Mouse (Mus musculus) G1E (cell line): Measurements from ENCODE around the gene Polk. TPM values are rescaled to one million over a fixed set of nuclear protein-coding genes. Genes with fewer than 3 reads are reported as not detected.

Experiments used
- ATAC-seq: 2 replicates; pipeline ENCODE4 v1.8.0; 2016; ENCODE audit warnings: mild to moderate bottlenecking; ENCODE audit not compliant: insufficient number of reproducible peaks, poor library complexity, low FRiP score, severe bottlenecking; ENCODE audit errors: extremely low read depth
- DNase-seq: peaks from one replicate; pipeline ENCODE4 v3.0.0; 2012; ENCODE audit warnings: low spot score
- H3K27me3 ChIP-seq: 2 replicates; pipeline ENCODE4 v1.6.1; 2012; ENCODE audit warnings: mild to moderate bottlenecking, low read length, inconsistent platforms; ENCODE audit not compliant: insufficient read depth
- H3K36me3 ChIP-seq: replicated peaks from 2 replicates; pipeline ENCODE3; 2012; ENCODE audit warnings: mild to moderate bottlenecking, inconsistent platforms
- H3K4me1 ChIP-seq: 2 replicates; pipeline ENCODE4 v1.6.1; 2012; ENCODE audit warnings: low read depth, low read length, inconsistent platforms, mixed read lengths; ENCODE audit not compliant: insufficient read depth
- H3K4me3 ChIP-seq: 2 replicates; pipeline ENCODE4 v1.5.1; 2012; ENCODE audit warnings: low read depth, mild to moderate bottlenecking, inconsistent platforms, low read length, moderate library complexity, mixed read lengths
- H3K9me3 ChIP-seq: replicated peaks from 2 replicates; pipeline ENCODE4 v1.6.1; 2012; ENCODE audit warnings: inconsistent platforms
- CTCF ChIP-seq: IDR thresholded peaks from 2 replicates; pipeline ENCODE4 v1.5.1; 2012; ENCODE audit warnings: low read depth, low read length, inconsistent platforms, mixed read lengths
- GATA1 ChIP-seq: IDR thresholded peaks from 2 replicates; pipeline ENCODE4 v1.6.1; 2012; ENCODE audit warnings: borderline replicate concordance, low read length, inconsistent platforms, mixed read lengths
- GATA2 ChIP-seq: IDR thresholded peaks from 2 replicates; pipeline ENCODE4 v1.6.1; 2012; ENCODE audit warnings: low read depth, low read length, inconsistent platforms, borderline replicate concordance
- POLR2AphosphoS5 ChIP-seq: IDR thresholded peaks from 2 replicates; pipeline ENCODE4 v1.6.1; 2012; ENCODE audit warnings: low read depth, low read length, inconsistent platforms; ENCODE audit not compliant: insufficient replicate concordance
- TAL1 ChIP-seq: conservative IDR thresholded peaks from 2 replicates; pipeline ENCODE4 v1.6.1; 2012; ENCODE audit warnings: low read depth, low read length, inconsistent platforms, mixed read lengths
- polyA plus RNA-seq: library from polyadenylated mRNA; stranded (reverse); fragments of >175 nt; gene quantifications from 2 replicates; pipeline ENCODE4 v1.2.3, GENCODE M21; 2012
- total RNA-seq, 2 experiments: library from RNA; stranded (forward) in 1 of 2; stranded (reverse) in 1 of 2; fragments of 200-1000 nt in 1 of 2; fragments of >200 nt in 1 of 2; fragmentation: Nextera tagmentation in 1 of 2; gene quantifications; 2 replicates each; pipeline ENCODE4 v1.2.3; 2014 to 2017

The Polk gene
- total and polyA plus RNA-seq, 3 experiments: 0.72 to 49.7 (median 25.6) TPM

DNA sequence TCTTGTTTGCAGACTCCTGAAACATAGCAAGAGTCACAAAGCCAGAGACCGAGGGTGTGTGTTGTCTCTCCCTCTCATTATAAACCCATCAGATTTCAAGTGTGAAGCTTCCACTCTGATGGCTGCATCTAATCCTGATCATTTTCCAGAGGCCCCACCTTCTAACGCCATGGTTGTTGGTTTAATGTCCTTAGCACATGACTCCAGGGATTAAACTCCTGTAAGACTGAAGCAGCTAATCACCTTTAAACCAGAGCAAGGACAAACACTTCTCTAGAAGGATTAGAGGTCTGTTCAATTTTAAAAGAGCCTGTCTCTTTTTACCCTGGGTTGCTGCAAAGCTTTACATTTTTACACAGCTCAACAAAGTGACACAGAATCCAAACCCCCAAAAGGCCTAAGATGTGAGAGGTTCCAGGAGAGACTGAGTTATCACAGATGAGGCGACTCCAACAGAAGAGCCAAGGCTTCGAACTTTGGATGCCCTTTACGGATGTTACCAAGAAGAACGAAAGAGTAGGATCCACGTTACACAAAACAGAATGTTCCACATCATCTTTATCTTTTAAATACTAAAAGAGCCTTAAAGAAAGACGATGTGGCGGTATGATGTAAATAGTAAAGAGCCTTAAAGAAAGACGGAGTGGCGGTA, 92.0 kb downstream of the Polk start:
- ATAC-seq (no peak), DNase-seq (no peak)
- Histone ChIP-seq H3K4me1 (no peaks in the 10 kb centered on the region; the same call in 1 of the 2 replicates), H3K27me3 (peaks cover 24% of the 10 kb centered on the region), H3K36me3 (no peaks in the 10 kb centered on the region), H3K9me3 (no peaks in the 10 kb centered on the region), H3K4me3 (no peak overlapping the region)
- TF ChIP-seq GATA1 (no peak), POLR2AphosphoS5 (no peak), CTCF (no peak), TAL1 (no peak), GATA2 (no peak)

DNA sequence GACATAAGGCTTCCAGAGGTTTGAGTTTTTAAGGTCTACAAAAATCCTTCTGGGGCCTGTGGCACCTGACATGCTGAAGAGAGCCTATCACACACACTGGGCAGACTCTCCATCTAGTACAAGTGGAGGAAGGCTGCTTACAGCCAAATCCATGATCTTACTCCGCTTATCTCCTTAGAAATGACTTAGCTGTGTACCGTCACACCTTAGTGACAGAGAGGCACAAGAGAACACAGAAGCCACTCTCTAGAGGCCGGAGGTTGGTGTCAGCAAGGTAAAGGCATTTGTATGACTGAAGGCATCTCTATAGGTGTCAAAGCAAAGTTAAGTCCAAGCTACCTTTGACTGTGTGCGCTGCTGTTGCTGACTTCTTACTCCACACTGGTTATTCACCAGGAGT, 101.9 kb downstream of the Polk start:
- Histone ChIP-seq H3K9me3 (no peaks in the 10 kb centered on the region; the same call in 1 of the 2 replicates), H3K36me3 (no peaks in the 10 kb centered on the region), H3K27me3 (peaks cover 6% of the 10 kb centered on the region; the same call in 1 of the 2 replicates), H3K4me3 (no peak overlapping the region), H3K4me1 (no peaks in the 10 kb centered on the region)
- ATAC-seq (no peak), DNase-seq (no peak)
- TF ChIP-seq GATA2 (no peak), POLR2AphosphoS5 (no peak), CTCF (no peak), GATA1 (no peak), TAL1 (no peak)

DNA sequence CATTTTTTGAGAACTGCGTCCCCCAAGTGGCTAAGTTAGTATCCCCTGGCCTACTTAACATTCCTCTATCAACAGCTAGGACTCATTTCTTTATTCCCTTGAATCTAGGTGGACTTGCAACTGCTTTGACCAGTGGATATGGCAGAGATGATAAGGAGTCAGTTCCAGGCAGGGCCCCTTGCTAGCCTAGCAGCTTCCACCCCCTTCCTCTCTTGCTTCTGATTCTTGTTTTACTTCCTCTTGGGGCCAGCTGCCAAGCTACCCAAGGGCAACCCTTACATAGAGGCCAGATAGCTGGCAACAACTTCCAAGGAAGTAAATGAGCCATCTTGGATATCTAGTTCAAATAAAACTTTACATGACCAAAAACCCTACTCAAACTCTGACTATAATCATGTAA, 105.5 kb downstream of the Polk start:
- ATAC-seq (no peak), DNase-seq (no peak)
- TF ChIP-seq TAL1 (no peak), GATA2 (no peak), CTCF (no peak), POLR2AphosphoS5 (no peak), GATA1 (no peak)
- H3K4me1 ChIP-seq: no peaks in the 10 kb centered on the region
- no peaks in the 10 kb centered on the region; the same call in 1 of the 2 replicates for H3K9me3 ChIP-seq
- H3K27me3 ChIP-seq: peaks cover 19% of the 10 kb centered on the region; the same call in 1 of the 2 replicates
- no peak overlapping the region for H3K4me3 ChIP-seq
- no peaks in the 10 kb centered on the region for H3K36me3 ChIP-seq

DNA sequence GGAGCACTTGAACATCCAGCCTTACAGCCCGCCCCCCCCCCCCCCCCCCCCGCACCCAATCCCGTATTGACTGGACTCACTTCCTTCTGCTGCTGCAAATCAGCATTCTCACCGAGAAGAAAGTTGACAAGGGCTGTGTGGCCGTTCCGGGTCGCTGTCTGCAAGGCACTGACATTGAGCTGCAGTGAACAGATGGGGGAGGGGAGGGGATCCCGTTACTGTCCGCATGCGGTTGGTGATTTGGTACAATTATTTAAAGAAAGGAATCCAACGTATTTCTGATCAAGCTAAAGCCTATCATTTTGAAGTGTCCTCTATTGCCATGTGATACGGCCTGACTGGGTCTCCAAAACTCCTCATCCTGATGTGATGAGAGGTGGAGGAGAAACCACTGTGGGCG, 106.6 kb downstream of the Polk start:
- no peak for TF ChIP-seq CTCF
- no peak for TF ChIP-seq TAL1
- Histone ChIP-seq H3K27me3 (peaks cover 19% of the 10 kb centered on the region; the same call in 1 of the 2 replicates), H3K4me1 (peaks cover 3% of the 10 kb centered on the region; the same call in 1 of the 2 replicates), H3K36me3 (no peaks in the 10 kb centered on the region), H3K9me3 (no peaks in the 10 kb centered on the region; the same call in 1 of the 2 replicates), H3K4me3 (no peak overlapping the region)
- DNase-seq: no peak
- ATAC-seq: no peak

DNA sequence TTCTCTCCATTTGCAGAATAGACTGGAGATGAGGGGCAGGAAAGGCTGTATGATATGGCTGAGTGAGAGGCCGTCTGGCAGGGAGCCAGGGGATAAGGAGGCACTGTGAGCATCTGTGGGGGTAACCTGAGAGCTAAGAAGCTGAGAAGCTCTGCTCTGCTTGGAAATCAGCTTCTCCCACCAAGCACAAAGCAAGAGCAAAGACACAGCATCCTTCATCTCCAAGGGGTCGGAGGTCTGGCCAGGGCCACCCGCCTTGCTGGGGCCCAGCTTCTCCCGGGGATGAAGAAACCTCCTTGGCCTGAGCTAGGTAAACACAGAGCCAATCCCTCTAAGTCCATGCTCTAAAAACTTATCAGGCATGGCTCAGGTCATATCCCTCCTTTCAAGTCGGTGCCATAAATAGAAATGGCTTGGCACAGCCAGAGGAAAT, 107.5 kb downstream of the Polk start:
- Histone ChIP-seq H3K36me3 (no peaks in the 10 kb centered on the region), H3K4me1 (peaks cover 3% of the 10 kb centered on the region; the same call in 1 of the 2 replicates), H3K9me3 (no peaks in the 10 kb centered on the region; the same call in 1 of the 2 replicates), H3K27me3 (peaks cover 22% of the 10 kb centered on the region), H3K4me3 (no peak overlapping the region)
- no peak for DNase-seq
- no peak for ATAC-seq
- TF ChIP-seq TAL1: no peak
- TF ChIP-seq GATA2: no peak
- no peak for TF ChIP-seq GATA1
- TF ChIP-seq CTCF: no peak
- no peak for TF ChIP-seq POLR2AphosphoS5

DNA sequence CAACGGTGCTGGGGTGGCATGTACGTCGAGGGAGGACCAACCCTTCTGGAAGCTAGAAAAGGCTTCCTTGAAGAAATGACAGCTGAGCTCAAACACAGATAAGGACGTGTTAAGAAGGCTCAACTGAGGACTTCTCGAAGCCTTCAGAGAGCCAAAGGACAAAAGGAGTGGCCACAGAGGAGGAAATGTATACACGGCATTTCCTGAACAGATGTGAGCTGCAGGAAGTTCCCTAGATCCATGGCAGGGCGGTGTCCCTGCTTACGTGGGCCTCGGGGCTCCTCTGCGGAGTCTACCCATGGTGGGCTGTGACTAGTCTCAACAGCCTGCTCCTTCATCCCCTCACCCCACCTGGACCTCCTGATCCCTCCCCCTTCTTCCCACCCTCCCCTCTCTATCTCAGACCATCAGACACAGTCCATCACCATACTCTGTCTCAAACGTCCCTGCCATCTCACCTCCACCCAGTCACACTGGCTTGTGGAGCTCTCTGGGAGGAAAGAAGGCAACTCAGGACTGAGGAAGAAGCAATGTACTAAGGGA, 108.7 kb downstream of the Polk start:
- no peaks in the 10 kb centered on the region for H3K36me3 ChIP-seq
- TF ChIP-seq GATA2 (no peak), CTCF (no peak), POLR2AphosphoS5 (no peak), GATA1 (no peak), TAL1 (no peak)
- ATAC-seq: no peak
- no peak overlapping the region for H3K4me3 ChIP-seq
- H3K9me3 ChIP-seq: no peaks in the 10 kb centered on the region; the same call in 1 of the 2 replicates
- peaks cover 3% of the 10 kb centered on the region; the same call in 1 of the 2 replicates for H3K4me1 ChIP-seq
- no peak for DNase-seq
- H3K27me3 ChIP-seq: peaks cover 22% of the 10 kb centered on the region
